Mouse (Mus musculus): Measurements from ENCODE around the gene Hs6st2.

DNA sequence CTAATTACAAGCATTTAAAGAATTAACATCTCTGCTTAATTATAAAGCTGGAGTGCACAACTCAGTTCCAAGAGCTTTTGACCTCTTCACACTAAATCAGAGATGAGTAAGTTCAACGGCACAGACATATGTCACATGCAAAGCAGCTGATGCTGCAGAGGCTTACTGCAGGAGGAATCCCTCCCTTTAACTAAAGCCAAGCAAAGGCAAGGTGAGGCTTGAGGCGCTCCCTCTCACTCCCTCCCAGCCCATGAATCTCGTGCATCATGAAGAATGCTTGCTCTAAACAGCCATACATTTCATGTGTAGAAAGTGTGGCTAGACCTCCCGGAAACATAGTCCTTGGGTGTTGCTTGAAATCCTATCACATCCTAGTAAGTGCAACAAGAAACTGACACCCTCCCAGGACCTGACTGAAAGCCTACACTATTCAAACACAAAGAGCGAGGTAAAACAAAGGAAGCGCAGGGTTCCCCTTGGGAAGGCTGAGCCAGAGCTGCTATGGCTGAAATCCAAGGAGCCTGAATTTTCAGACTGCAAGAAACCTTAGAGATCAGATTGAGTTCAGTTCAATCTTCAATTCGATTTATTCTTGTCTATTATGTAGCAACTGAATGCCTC, 67.2 kb downstream of the Hs6st2 start:
- TF ChIP-seq CTCF (IDR thresholded peaks at IDR 0.05; ENCODE audit: low read depth) = no peak
- no peak for TF ChIP-seq EP300 (IDR thresholded peaks at IDR 0.05; ENCODE audit: low read depth)
